In genomic region chr8:121850436-121850820, GRCm38 (mm10) we compare ENCODE assay signal across 8 mouse cellular contexts. TPM values are rescaled to one million over a fixed set of nuclear protein-coding genes. Genes with fewer than 3 reads are reported as not detected.
DNase-seq lines count a peak whose midpoint lies in the region; ATAC-seq and TF ChIP-seq lines count a peak whose summit lies in the region.

No protein-coding gene starts in this region.

- WGBS in heart, embryonic 11.5 days (ENCODE audit: insufficient replicate concordance): 36% methylated on average over 12 of the region's 12 CpGs
- WGBS in forebrain, embryonic 14.5 days: 41% methylated on average over 12 of the region's 12 CpGs
- 42% methylated on average over 12 of the region's 12 CpGs for WGBS in liver, embryonic 16.5 days (ENCODE audit: insufficient replicate concordance)

- intact Hi-C loops in heart, postnatal 10 days (cut with DNase I): loop anchor here (1.0 to 2.0 kb wide), 2 partner anchors 59 to 74 kb away; no protein-coding TSS in a partner anchor

- peak overlapping the region; percentile 63; the same call in 1 of the 2 replicates for H3K9ac ChIP-seq in heart, embryonic 11.5 days (ENCODE audit: low read depth, low read length)
- H3K9ac ChIP-seq in ES-Bruce4 (ENCODE audit: low read depth, poor library complexity, severe bottlenecking): peak overlapping the region; percentile 88
- H3K9ac ChIP-seq in forebrain, embryonic 14.5 days (ENCODE audit: low read length): no peak overlapping the region
- H3K9ac ChIP-seq in liver, embryonic 16.5 days (ENCODE audit: low read depth, low read length): peak overlapping the region; percentile 74

- no peaks in the 10 kb centered on the region for H3K27me3 ChIP-seq in heart, embryonic 11.5 days (ENCODE audit: control insufficient read depth, insufficient read depth, low read length)
- H3K27me3 ChIP-seq in ES-Bruce4 (ENCODE audit: control insufficient read depth, insufficient read depth, low read length, poor library complexity, severe bottlenecking): no peaks in the 10 kb centered on the region
- no peaks in the 10 kb centered on the region for H3K27me3 ChIP-seq in forebrain, embryonic 14.5 days (replicated peaks; ENCODE audit: control insufficient read depth, insufficient read depth, low read length)
- H3K27me3 ChIP-seq in liver, embryonic 16.5 days (ENCODE audit: control insufficient read depth, insufficient read depth, low read depth, low read length): no peaks in the 10 kb centered on the region

- no peaks in the 10 kb centered on the region for H3K9me3 ChIP-seq in heart, embryonic 11.5 days (replicated peaks; ENCODE audit: control insufficient read depth, low read length)
- H3K9me3 ChIP-seq in ES-Bruce4 (replicated peaks; ENCODE audit: control insufficient read depth, insufficient read depth, low read length, poor library complexity, severe bottlenecking): no peaks in the 10 kb centered on the region
- H3K9me3 ChIP-seq in forebrain, embryonic 14.5 days (replicated peaks; ENCODE audit: control insufficient read depth, low read length): no peaks in the 10 kb centered on the region
- H3K9me3 ChIP-seq in liver, embryonic 16.5 days (replicated peaks; ENCODE audit: control insufficient read depth, low read length): no peaks in the 10 kb centered on the region

- no peak for TF ChIP-seq POLR2A in ES-Bruce4 (IDR thresholded peaks at IDR 0.05; ENCODE audit: insufficient read depth, low read length)

- H3K4me1 ChIP-seq in heart, embryonic 11.5 days (ENCODE audit: control insufficient read depth, insufficient read depth, low read length): peaks cover 8% of the 10 kb centered on the region
- peaks cover 2% of the 10 kb centered on the region for H3K4me1 ChIP-seq in ES-Bruce4 (ENCODE audit: control insufficient read depth, insufficient read depth, low read length)
- peaks cover 6% of the 10 kb centered on the region; the same call in 1 of the 2 replicates for H3K4me1 ChIP-seq in forebrain, embryonic 14.5 days (ENCODE audit: control insufficient read depth, insufficient read depth, low read length)
- peaks cover 31% of the 10 kb centered on the region for H3K4me1 ChIP-seq in liver, embryonic 16.5 days (ENCODE audit: control insufficient read depth, low read depth, low read length)

- H3K4me3 ChIP-seq in heart, embryonic 11.5 days (ENCODE audit: low read depth, low read length): peak overlapping the region; percentile 33
- peak overlapping the region; percentile 31 for H3K4me3 ChIP-seq in ES-Bruce4 (ENCODE audit: low read depth, low read length)
- H3K4me3 ChIP-seq in forebrain, embryonic 14.5 days (ENCODE audit: low read depth, low read length): 0 out of 2 replicates have a peak overlapping the region, but pooled peaks have one; percentile 8
- peak overlapping the region; percentile 40 for H3K4me3 ChIP-seq in liver, embryonic 16.5 days (ENCODE audit: low read depth, low read length)

- H3K4me2 ChIP-seq in heart, embryonic 11.5 days: peak overlapping the region; percentile 70
- peak overlapping the region; percentile 46 for H3K4me2 ChIP-seq in forebrain, embryonic 14.5 days (ENCODE audit: low read length)
- peak overlapping the region; percentile 72 for H3K4me2 ChIP-seq in liver, embryonic 16.5 days (ENCODE audit: low read depth, low read length)

- no peak for TF ChIP-seq EP300 in ES-Bruce4 (IDR thresholded peaks at IDR 0.05; ENCODE audit: insufficient read depth, low read depth, low read length)

- no peaks in the 10 kb centered on the region for H3K36me3 ChIP-seq in heart, embryonic 11.5 days (ENCODE audit: control insufficient read depth, insufficient read depth, low read length)
- H3K36me3 ChIP-seq in ES-Bruce4 (ENCODE audit: control insufficient read depth, insufficient read depth, low read length, poor library complexity, severe bottlenecking): no peaks in the 10 kb centered on the region
- H3K36me3 ChIP-seq in forebrain, embryonic 14.5 days (ENCODE audit: control insufficient read depth, insufficient read depth, low read length): no peaks in the 10 kb centered on the region
- H3K36me3 ChIP-seq in liver, embryonic 16.5 days (ENCODE audit: control insufficient read depth, insufficient read depth): no peaks in the 10 kb centered on the region

- no peak for DNase-seq in heart, postnatal 10 days
- DNase-seq in forebrain, embryonic 14.5 days (ENCODE audit: low spot score): no peak
- no peak for DNase-seq in right cerebral cortex, adult 2 months (ENCODE audit: low spot score in 2 of 2)
- DNase-seq in urinary bladder, adult 2 months (ENCODE audit: low spot score): no peak
- no peak for DNase-seq in ovary, postnatal 36 days (ENCODE audit: low spot score)

- TF ChIP-seq CTCF in ES-Bruce4 (IDR thresholded peaks at IDR 0.05; ENCODE audit: low read depth, low read length): no peak

- H3K27ac ChIP-seq in heart, embryonic 11.5 days (ENCODE audit: low read depth, low read length): no peak overlapping the region
- peak overlapping the region; percentile 82 for H3K27ac ChIP-seq in ES-Bruce4 (ENCODE audit: insufficient read depth, low read length)
- H3K27ac ChIP-seq in forebrain, embryonic 14.5 days (ENCODE audit: low read depth, low read length): no peak overlapping the region
- H3K27ac ChIP-seq in liver, embryonic 16.5 days (ENCODE audit: low read length): peak overlapping the region; percentile 81

- ATAC-seq in heart, embryonic 11.5 days (replicated peaks; ENCODE audit: insufficient number of reproducible peaks, low FRiP score, low TSS enrichment): no peak
- no peak for ATAC-seq in forebrain, embryonic 14.5 days
- ATAC-seq in liver, embryonic 16.5 days (ENCODE audit: low read depth): no peak

RNA-seq across cellular contexts. Expression of gene Klhdc4, which starts 21.1 kb away (rescaled TPM):
- polyA plus RNA-seq in heart, embryonic 11.5 days (2014; fragmentation: Nextera tagmentation; extraction: Ambion mirVana): 31.0 and 31.1 TPM in 2 replicates
- 10 to 100 TPM; 14.4 to 16.0 TPM for total RNA-seq in heart, postnatal 10 days (2021)
- polyA plus RNA-seq in ES-Bruce4 (2011; ENCODE audit: insufficient read depth, insufficient read length, low read depth, missing spikeins): 34.6 and 42.1 TPM in 2 replicates
- 40.3 and 41.3 TPM in 2 replicates for polyA plus RNA-seq in forebrain, embryonic 14.5 days (2014; fragmentation: Nextera tagmentation; extraction: Ambion mirVana)
- 16.1 and 17.3 TPM in 2 replicates for polyA plus RNA-seq in liver, embryonic 16.5 days (2015; fragmentation: Nextera tagmentation; extraction: Ambion mirVana)
- 19.7 and 20.5 TPM in 2 replicates for polyA plus RNA-seq in urinary bladder, adult 2 months (2012; rRNA removed)

RNA-seq across cellular contexts. Expression of gene Slc7a5, which starts 57.1 kb away (rescaled TPM):
- 17.0 and 18.4 TPM in 2 replicates for polyA plus RNA-seq in heart, embryonic 11.5 days (2014; fragmentation: Nextera tagmentation; extraction: Ambion mirVana)
- total RNA-seq in heart, postnatal 10 days (2021): 10 to 100 TPM in 1 of 2 experiments, 1 to 10 TPM in 1; 8.6 to 11.3 TPM
- 80.8 and 85.4 TPM in 2 replicates for polyA plus RNA-seq in ES-Bruce4 (2011; ENCODE audit: insufficient read depth, insufficient read length, low read depth, missing spikeins)
- polyA plus RNA-seq in forebrain, embryonic 14.5 days (2014; fragmentation: Nextera tagmentation; extraction: Ambion mirVana): 37.9 and 39.7 TPM in 2 replicates
- 32.9 and 36.9 TPM in 2 replicates for polyA plus RNA-seq in liver, embryonic 16.5 days (2015; fragmentation: Nextera tagmentation; extraction: Ambion mirVana)
- polyA plus RNA-seq in urinary bladder, adult 2 months (2012; rRNA removed): 11.0 and 14.1 TPM in 2 replicates

Comparison
In these comparisons a context has a peak if more than half of its experiments do, and no peak if none do; other contexts are left out.
1. H3K27ac ChIP-seq: peak in ES-Bruce4 (single experiment) and liver, embryonic 16.5 days (single experiment); none in heart, embryonic 11.5 days (single experiment) and forebrain, embryonic 14.5 days (single experiment).
2. Peak in every context shown above with its lines, with median percentiles within 50 percentile points of each other: H3K4me2 ChIP-seq and H3K4me3 ChIP-seq.